Mouse (Mus musculus) retina, embryonic 14.5 days (tissue): ENCODE results near the gene Cd38.
A peak's percentile ranks its signal among the peaks of the same experiment; 100 is the strongest.

ENCODE experiments used
- DNase-seq: peaks from one replicate; pipeline ENCODE4 v3.0.0-alpha.2; 2015; ENCODE audit warnings: low spot score

The Cd38 gene

DNA sequence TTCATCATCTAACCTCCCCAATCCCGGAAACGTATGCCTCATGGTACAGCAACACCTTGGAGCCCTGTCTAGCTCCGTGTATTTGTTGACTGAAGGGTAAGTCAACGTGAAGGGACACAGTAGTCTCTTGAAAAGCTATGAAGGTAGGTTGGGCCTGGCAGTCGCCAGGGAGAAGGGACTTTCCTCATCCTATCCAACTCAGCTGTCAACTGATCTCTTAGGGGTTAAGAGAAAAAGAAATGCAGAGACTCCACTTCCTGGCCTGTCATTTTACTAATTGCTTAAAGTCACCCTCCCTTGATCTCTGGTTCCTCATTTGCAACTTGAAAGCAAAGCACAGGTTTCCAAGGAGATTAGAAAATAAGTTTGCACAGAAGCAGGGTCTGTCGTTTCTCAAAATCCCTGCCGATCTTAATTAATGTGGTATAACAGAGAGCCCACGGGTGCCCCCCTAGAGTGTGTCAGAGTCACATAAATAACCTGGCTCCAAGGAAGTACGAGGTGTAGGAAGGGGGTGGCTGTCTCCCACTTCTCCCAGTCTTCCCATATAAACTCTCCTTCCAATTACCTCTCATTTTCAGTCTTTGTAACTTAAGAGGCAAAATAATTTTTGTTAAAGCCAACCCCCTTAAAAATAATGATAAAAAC is 79.1 kb downstream of the Cd38 start:
- no peak for DNase-seq

DNA sequence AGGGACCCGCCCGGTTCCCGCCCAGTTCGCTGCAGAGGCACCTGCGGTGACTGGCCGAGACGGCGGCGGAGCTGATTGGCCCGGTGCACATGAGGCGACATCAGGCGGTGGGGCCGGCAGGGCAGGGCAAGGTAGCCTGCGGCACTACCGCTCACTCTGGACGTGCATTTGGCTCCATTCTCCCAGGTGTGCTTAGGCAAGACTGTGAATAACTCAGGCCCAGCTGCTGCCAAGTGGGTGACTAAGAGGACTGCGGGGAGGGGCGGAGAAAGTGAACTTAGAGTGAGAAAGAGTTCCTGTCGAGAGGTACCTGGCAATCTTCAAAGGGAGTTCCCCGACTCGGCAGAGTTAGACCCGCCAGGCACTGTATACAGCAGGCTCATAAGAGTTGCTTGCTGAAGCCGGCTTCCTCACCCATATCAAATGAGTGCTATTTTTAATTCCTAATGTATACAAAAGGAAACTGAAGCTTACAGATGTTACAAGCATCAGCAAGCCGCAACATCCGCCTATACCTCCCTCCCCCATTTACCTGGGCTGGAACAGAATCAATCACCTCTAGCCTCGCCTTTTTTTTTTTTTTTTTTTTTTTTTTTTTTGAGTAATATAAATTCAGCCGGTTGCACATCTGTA is 79.9 kb downstream of the Cd38 start:
- peak; percentile 48 for DNase-seq

DNA sequence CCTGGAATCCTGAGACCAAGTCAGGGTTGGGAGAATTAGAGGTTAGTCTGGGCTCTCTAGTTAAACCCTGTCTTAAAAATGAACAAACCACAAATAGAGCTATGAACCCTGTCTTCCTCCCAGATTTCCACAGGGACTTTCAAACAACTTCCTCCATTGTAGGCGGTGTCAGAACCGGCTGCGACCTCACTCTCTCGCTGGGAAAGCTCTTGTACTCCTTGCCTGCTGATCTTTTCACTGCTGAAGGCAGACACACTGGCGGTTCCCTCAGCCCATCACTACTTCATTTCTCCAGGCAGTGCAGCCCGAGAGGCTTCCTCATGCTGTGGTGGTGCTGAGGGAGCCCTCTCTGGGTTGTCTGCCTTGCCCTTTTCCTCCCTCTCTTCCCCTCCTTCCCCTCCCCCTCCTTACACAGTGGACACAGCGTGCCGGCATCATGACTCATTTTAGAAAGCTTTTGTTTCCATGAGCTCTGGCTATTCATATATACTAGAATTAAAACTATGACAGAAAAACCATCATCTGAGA is 80.5 kb downstream of the Cd38 start:
- DNase-seq = peak; percentile 35

DNA sequence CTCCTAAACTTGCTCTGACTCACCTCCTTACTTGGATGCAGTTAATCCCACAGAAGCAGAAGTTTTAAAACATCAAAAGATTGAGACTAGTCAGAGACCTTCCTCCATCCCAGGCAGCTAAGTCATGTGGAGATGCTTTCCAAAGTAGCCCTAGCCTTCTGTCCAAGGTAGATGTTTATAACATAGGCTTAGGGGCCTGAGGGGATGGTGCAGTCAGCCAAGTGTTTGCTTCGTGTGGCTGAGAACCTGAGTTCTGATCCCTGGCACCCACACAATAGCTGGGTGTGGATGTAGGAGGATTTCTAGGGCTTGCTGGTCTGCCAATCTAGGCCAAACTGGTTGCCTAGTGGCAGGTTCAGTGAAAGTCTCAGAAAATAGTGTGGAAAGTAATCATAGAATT is 84.9 kb downstream of the Cd38 start:
- no peak for DNase-seq

DNA sequence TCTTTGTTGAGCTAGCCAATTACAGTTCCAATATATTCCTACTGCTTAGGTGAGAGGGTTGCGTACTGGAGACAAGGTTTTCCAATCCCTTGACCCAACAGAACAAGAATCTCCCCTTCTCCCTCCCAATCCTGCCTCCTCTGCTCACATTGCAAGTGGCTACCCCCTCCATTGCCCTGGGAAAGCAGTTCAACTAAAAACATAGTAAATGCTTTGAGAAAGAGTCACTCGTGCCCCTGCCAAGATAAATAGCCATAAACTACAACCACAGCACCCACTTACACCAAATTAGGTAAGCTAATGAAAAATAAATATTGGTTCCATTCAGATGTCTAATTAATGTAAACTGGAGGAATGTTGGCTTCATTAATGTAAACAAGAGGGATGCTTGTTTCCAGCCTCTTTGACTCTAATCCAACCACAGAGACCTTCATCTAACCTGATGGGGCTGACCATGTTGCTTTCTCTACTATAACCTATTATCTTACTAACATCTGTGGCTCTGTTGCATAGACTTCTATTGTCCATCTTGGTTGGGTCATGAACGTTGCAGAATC is 91.6 kb downstream of the Cd38 start:
- no peak for DNase-seq

DNA sequence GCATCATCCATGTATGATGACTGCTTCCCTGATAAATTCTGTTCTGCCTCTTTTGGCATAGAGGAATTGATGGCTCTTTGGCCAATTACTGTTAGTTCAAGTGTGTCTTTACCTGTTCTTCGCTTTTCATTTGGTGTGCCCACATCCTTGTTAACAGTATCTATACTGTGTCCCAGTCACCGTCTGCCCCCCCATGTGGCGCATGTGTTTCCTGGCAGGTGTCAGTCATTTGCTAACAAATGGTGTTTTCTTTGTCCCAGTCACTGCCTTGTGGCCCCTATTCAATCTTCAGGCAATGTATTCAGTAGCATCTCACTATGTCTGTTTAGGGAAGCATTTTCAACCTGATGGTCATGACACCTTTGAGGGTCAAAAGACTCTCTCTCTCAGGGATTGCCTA is 92.7 kb downstream of the Cd38 start:
- no peak for DNase-seq
